Mouse (Mus musculus) kidney, adult 9 months (tissue): ENCODE results near the gene Asic3.

Experiments used
- DNase-seq: peaks from one replicate; pipeline ENCODE4 v3.0.0; 2022

Gene Asic3

GRCm38 (mm10) chr5:24452030-24452690 is 39.0 kb downstream of the Asic3 start, which contains the start of gene Agap3:
Gene Agap3, plus strand, starts transcription at chr5:24452177.
- DNase-seq: no peak

GRCm38 (mm10) chr5:24452691-24453233 is 39.6 kb downstream of the Asic3 start:
- DNase-seq: no peak

GRCm38 (mm10) chr5:24453283-24453984 is 40.2 kb downstream of the Asic3 start:
- no peak for DNase-seq

GRCm38 (mm10) chr5:24453985-24454303 is 40.8 kb downstream of the Asic3 start:
- DNase-seq: no peak

GRCm38 (mm10) chr5:24455076-24455475 is 41.9 kb downstream of the Asic3 start:
- DNase-seq: no peak

GRCm38 (mm10) chr5:24455613-24456012 is 42.4 kb downstream of the Asic3 start:
- DNase-seq: no peak

GRCm38 (mm10) chr5:24466762-24467161 is 53.6 kb downstream of the Asic3 start:
- no peak for DNase-seq
